Mouse (Mus musculus) CD8-positive naive resting alpha-beta T cell, adult 2 months (primary cell): ENCODE results near the gene Pelo.
A peak's percentile ranks its signal among the peaks of the same experiment; 100 is the strongest.

Experiments
- DNase-seq, 2 experiments: peaks; one replicate each; pipeline ENCODE4 v3.0.0; 2022; ENCODE audit warnings: low read depth in 2 of 2, low spot score in 2 of 2

Pelo gene

DNA sequence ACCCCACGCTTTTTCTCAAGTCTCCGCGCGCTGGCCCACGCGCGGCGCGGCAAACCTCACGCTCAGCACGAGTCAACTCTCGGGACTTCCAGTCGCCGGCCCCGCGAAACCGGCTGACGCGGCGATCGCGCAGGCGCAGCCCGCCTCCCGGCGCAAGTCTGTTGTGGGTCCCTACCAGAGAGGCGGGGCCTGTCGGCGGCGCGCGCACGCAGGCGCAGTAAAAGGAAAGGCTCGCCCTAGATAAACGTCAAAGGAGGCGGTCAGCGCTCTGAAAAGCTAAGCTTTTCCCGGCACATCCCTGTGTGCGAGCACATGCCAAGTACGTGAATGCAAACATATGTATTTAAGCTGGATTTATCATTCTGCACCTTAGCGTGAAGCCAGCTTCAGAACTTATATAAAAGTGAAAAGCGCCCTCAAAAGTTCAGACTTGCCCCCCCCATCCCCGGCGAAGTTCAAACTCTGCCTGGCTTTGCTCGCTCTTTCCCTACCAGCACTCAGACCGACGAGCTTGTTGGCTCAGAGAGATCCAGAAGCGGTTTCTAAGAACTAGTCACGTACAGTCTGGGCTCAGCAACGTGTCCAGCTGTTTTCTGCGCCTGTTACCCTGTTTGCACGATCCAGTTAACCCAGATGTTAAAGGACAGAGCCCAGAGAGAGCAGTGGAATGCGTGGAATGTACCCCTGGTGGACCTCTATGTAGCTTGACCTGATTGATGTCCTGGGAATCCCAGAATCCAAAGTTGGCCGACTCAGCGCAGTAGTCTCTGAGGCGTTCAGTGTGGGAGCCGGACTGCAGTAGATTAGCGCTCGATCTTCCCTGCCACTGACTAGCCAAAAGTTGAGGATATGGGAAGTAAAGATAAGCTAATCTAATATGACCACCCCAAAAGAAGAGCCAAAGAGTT is at the start of gene Pelo:
Gene Pelo, minus strand, starts transcription at position 118 of the 908 bp plus-strand sequence.
- peak; percentile 89 to 91 for DNase-seq

DNA sequence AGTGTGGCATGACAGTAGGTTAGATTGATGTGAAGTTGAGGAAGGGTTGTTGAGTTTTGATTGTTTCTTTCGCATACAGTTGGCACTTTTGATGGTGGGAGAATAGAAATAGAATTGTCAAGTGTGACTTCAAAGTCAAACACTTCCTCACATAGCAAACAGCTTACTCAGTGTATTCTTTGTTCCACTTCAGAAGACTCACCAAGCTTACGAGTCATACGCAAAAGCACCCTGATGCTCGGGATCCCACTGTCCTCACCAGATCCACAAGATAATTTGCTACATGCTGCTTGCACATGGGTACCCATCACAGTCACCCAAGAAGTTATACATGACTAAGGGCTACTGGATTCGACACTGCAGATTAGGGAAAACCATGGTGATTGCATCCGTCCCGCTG is 48.5 kb upstream of the Pelo start:
- no peak for DNase-seq

GRCm38 (mm10) chr13:115136761-115137160 is 46.8 kb upstream of the Pelo start:
- DNase-seq = no peak

DNA sequence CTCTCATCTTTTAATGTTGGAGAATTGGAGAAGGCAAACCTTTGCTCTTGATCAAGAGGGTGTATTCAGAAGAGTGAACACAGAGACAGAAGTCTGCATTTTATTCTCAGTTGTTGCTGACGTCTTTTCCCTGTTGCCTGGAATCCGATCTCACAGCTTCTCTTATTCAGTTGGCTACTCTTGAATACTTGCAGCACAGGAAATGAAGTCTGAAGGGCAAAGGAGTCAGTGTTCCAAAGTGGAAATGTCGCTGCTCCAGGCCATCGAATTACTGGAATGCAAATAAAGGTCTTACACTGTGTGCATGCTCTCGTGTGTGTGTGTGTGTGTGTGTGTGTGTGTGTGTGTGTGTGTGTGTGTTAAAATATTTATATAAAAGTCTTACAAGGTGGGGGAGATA is 42.4 kb upstream of the Pelo start:
- no peak for DNase-seq

GRCm38 (mm10) chr13:115131381-115131780 is 41.4 kb upstream of the Pelo start:
- no peak for DNase-seq

DNA sequence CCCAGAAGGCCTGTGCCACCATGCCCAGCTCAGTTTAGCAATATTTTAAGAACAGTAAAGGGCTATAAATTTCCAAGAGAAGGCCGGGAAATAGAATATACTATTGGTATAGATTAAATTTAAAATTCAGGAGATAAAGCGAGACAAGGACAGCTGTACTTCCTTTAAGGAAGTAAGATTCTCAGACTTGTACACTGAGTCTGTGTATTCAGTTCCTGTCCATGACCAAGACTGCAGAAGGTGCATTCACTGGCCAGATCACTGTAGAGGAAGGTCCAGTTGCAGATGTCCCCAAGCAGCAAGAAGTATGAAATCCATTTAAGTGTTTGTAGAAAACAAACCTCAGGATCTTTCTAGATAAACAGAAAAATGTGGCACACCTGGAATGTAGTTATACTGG is 40.0 kb upstream of the Pelo start:
- DNase-seq = no peak

- no peak for DNase-seq
These were observed 37.8 kb upstream of the Pelo start for GRCm38 (mm10) chr13:115127826-115128225.

- DNase-seq = no peak
These were observed 36.5 kb upstream of the Pelo start for GRCm38 (mm10) chr13:115126534-115126933.

DNA sequence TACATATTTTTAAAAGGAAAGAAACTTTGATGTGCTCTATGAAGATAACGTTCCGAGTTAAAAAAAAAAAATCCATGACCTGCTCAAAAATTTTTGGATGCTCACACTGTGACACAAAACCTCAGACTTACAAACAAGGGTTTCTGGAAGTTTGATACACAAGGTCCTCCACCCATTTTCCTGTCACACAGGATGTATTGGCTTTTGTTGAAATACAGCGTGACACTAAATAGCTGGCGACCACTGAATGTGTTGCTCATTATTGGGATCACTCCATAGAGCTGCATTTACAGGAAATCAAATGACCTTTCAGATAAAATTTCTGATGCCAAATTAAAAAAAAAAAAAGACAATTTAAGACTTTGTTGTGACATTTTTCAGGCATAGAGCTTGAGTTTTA is 35.1 kb upstream of the Pelo start:
- no peak for DNase-seq

DNA sequence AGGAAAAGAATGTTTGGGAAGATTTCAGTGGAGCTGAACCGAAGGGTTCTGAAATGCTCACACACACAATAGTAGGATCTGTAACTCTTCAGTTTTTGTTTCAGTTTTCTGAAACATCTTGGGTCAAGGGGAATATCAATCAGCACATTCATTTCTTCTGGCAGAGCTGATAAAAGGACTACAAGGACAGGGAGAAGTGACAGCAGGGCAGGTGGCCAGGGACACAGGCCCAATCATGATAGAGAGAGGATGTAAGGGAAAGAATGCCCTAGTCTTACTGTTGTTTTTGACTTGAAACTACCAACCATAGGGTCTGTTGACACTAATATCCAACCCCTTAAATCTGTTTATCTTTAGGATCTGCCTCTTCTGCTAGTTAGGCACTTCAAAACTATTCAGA is 34.5 kb upstream of the Pelo start:
- no peak for DNase-seq

- no peak for DNase-seq
These were observed 28.8 kb upstream of the Pelo start for GRCm38 (mm10) chr13:115118756-115119155.

- DNase-seq = no peak
These were observed 28.2 kb upstream of the Pelo start for GRCm38 (mm10) chr13:115118195-115118594.

DNA sequence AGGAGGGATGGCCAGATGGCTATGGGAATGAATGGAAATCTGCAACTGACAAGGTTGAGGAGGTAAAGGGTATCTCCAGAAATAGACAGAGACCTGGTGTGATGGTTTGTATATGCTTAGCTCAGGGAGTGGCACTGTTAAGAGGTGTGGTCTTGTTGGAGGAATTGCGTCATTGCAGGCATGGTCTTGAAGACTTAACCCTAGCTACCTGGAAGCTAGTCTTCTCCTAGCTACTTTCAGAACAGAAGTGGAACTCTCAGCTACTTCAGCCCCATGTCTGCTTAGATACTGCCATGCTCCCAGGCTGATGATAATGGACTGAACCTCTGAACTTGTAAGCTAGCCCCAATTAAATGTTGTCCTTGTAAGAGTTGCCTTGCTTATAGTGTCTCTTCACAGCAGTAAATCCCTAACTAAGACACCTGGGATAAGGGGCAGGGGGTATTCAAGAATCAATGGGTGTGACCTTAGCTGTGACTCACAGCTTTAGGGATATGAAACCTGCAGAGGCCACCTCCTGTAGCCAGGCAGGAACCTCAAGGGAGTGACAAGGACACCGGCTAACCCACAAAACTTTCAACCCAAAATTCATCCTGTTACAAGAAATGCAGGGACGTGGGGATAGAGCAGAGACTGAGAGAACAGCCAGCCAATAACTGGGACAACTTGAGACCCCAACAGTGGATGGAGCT is 27.1 kb upstream of the Pelo start:
- DNase-seq = no peak

- no peak for DNase-seq
These were observed 19.6 kb upstream of the Pelo start for GRCm38 (mm10) chr13:115109628-115110027.

DNA sequence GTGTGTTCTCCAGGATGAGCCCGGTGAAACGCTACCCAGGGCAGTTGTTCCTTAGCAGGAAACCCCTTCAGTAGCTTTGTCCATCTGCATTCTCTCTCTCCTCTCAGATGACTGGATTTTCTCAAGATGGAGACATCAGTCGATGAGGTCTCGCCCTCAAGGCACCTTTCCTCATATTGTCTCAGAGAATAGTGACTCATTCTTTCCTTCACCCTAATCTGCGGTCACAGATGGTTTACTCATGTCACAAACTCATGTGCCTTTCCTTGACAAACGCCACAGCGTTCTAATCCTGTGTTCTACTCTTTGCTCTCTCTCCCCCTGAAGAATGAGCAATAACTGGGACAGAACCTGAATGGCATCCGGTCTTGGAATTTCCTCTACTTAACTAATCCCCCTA is 17.4 kb upstream of the Pelo start:
- DNase-seq = no peak

GRCm38 (mm10) chr13:115106183-115106582 is 16.2 kb upstream of the Pelo start:
- DNase-seq = no peak

DNA sequence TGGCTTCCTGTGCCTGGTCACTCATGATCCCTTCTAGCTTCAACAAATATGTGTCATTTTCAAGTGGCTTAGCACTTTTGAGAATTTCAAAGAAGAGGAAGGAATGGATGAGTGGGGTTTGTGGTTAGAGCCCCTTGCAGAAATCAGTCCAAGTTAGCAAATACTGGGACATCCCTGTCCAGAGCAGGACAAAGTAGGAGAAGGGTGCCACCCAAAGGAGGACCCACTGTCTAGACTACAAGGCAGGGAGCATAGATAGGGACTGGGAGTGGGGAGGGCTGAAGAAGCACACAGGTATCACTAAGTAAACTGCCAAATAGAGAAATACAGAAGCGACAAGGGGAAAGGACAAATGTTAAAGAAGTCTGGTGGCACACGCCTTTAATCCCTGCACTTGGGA is 12.8 kb upstream of the Pelo start:
- no peak for DNase-seq

GRCm38 (mm10) chr13:115101355-115102191 is 11.6 kb upstream of the Pelo start, which contains the start of the genes Gm49395 and Itga1:
TSS of gene Gm49395 (minus strand) at chr13:115101921.
TSS of gene Itga1 (minus strand) at chr13:115101964.
- DNase-seq = no peak

DNA sequence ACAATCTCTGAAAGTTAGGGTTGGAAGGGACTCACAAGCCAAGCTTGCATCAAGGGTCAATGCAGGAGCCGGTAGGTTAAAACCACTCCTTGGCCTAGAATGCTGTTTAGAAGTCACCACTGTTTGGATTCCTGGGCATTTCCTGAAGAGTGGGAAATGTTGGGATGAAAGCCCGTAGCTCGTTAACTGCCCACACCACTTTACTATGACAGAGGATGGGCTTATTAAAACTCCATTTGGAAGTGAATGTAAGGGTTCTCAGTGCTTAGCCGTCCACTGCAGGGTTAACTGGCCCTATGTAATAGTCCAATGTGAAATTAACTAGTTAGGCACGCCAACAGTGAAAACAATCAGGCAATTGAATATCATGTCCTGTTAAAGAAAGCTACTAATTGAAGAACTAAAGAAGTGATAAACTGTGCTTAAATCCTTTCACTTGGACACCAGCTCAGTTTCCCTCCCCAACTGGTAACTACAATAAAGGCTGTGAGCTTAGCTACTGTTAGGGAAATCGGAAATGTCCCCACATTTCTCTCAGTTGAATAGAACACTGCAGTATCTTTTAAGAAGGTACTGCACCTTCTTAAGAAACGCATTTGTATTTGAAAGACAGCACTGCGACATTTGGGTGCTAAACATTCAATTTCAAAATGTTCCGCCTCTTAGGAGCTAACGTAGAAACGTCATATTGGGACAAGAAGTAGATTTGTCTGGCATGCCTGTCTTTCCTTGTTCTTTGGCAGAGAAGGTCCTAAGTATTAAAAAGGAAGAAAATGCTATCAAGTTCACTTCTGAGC is 10.6 kb upstream of the Pelo start:
- no peak for DNase-seq

GRCm38 (mm10) chr13:115099381-115099780 is 9.4 kb upstream of the Pelo start:
- no peak for DNase-seq

GRCm38 (mm10) chr13:115098227-115098626 is 8.2 kb upstream of the Pelo start:
- no peak for DNase-seq
